Mouse (Mus musculus) liver, adult 2 months (tissue): ENCODE data around the gene Zranb1.

Experiments
- CTCF ChIP-seq: fragments of 200-500 bp; IDR thresholded peaks from 2 replicates; pipeline ENCODE4 v1.5.1; 2011; ENCODE audit warnings: low read depth, low read length, control low read depth
- POLR2A ChIP-seq: fragments of 200-500 bp; IDR thresholded peaks from 2 replicates; pipeline ENCODE4 v1.6.1; 2011; ENCODE audit warnings: low read length, control low read depth; ENCODE audit not compliant: insufficient read depth; ENCODE audit errors: extremely low read depth

DNA sequence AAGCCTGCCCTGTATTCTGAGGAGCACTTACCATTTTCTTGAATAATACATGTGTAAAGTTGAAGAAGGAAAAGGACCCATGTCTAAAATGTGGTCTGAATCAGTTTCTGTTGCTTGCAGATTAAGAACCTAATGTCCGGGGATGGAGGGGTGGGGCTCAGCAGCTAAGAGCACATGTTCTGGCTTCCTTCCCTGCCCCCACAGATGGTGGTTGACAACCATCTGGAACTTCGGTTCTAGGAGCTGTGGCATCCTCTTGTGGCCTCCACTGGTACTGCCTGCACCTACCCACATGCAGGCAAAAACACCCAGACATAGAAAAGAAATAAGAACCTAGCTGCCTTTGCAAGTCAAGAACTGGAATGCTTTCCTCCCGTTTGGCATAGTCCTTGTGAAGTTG, 72.5 kb downstream of the Zranb1 start:
- TF ChIP-seq POLR2A (no peak), CTCF (peak; percentile 93)
